25 mouse cellular contexts compared by ENCODE assay signal in genomic region chr8:114807676-114808426, GRCm38 (mm10).
DNase-seq lines count a peak whose midpoint lies in the region; ATAC-seq and TF ChIP-seq lines count a peak whose summit lies in the region.
"Had no signal": no experiment of that assay in that cellular context is flagged by ENCODE, and none has a peak within 500 bp of the region (broad histone marks: within the 10 kb centered on the region; RNA-seq: fewer than 3 reads in every experiment).

No protein-coding gene starts in this region.

- peak; percentile 74; the same call in 1 of the 2 replicates for ATAC-seq in hindbrain, embryonic 11.5 days (ENCODE audit: low FRiP score)
- ATAC-seq in hindbrain, embryonic 16.5 days, result no peak
- ATAC-seq: forebrain, embryonic 16.5 days; inflammation-experienced regulatory T-cells, adult 6 months had no signal

- H3K27me3 ChIP-seq in hindbrain, embryonic 11.5 days (ENCODE audit: control insufficient read depth, insufficient read depth, low read length), result no peaks in the 10 kb centered on the region
- H3K27me3 ChIP-seq in hindbrain, embryonic 16.5 days (replicated peaks; ENCODE audit: control insufficient read depth, insufficient read depth, low read length), result no peaks in the 10 kb centered on the region
- H3K27me3 ChIP-seq in testis, adult 2 months (ENCODE audit: control insufficient read depth, insufficient read depth, low read length), result no peaks in the 10 kb centered on the region
- H3K27me3 ChIP-seq: CH12.LX; embryonic facial prominence, embryonic 15.5 days; heart, embryonic 13.5 days; liver, embryonic 13.5 days had no signal

- peak; percentile 18 for DNase-seq in hindbrain, embryonic 11.5 days (ENCODE audit: low spot score)
- DNase-seq in testis, postnatal 10 days (ENCODE audit: low spot score), result no peak
- DNase-seq in mesoderm, embryonic 11.5 days (ENCODE audit: low read depth, low spot score), result peak; percentile 41
- no peak for DNase-seq in adrenal gland, postnatal 4 days (ENCODE audit: low spot score in 2 of 2)
- DNase-seq in ovary, postnatal 10 days (ENCODE audit: low spot score), result no peak
- DNase-seq: adrenal gland, postnatal 14 days; B cell, adult 2 months; cerebellum, adult 9-11 months; gastrocnemius, postnatal 14 days; heart, adult 18-20 months; heart, postnatal 14 days; kidney, adult 2 months; layer of hippocampus, adult 9-11 months; liver, embryonic 13.5 days; lung, adult 2 months; lung, postnatal 14 days had no signal

- no peak for TF ChIP-seq CTCF in testis, adult 2 months (IDR thresholded peaks at IDR 0.05; ENCODE audit: control insufficient read depth, insufficient read depth, insufficient replicate concordance, low read depth, low read length)

- H3K9ac ChIP-seq in hindbrain, embryonic 11.5 days (ENCODE audit: low read depth, low read length), result no peak overlapping the region
- H3K9ac ChIP-seq in hindbrain, embryonic 16.5 days (ENCODE audit: low read depth, low read length), result no peak overlapping the region
- H3K9ac ChIP-seq: embryonic facial prominence, embryonic 15.5 days; heart, embryonic 13.5 days; liver, embryonic 13.5 days had no signal

- WGBS in hindbrain, embryonic 11.5 days, result 63% methylated on average over 22 of the region's 22 CpGs
- WGBS in hindbrain, embryonic 16.5 days, result 54% methylated on average over 22 of the region's 22 CpGs

- no peak for TF ChIP-seq POLR2A in testis, adult 2 months (IDR thresholded peaks at IDR 0.05; ENCODE audit: control insufficient read depth, low read depth, low read length)

- H3K4me2 ChIP-seq in hindbrain, embryonic 11.5 days (replicated peaks; ENCODE audit: low read depth, low read length), result no peak overlapping the region
- H3K4me2 ChIP-seq in hindbrain, embryonic 16.5 days (ENCODE audit: low read length), result no peak overlapping the region
- H3K4me2 ChIP-seq: embryonic facial prominence, embryonic 15.5 days; heart, embryonic 13.5 days; liver, embryonic 13.5 days had no signal

- no peaks in the 10 kb centered on the region for H3K9me3 ChIP-seq in hindbrain, embryonic 11.5 days (ENCODE audit: control insufficient read depth, low read length)
- no peaks in the 10 kb centered on the region for H3K9me3 ChIP-seq in hindbrain, embryonic 16.5 days (ENCODE audit: control insufficient read depth, low read length)
- H3K9me3 ChIP-seq: embryonic facial prominence, embryonic 15.5 days; liver, embryonic 13.5 days had no signal

- H3K4me1 ChIP-seq in hindbrain, embryonic 11.5 days (replicated peaks; ENCODE audit: control insufficient read depth, insufficient read depth, low read length), result no peaks in the 10 kb centered on the region
- no peaks in the 10 kb centered on the region for H3K4me1 ChIP-seq in hindbrain, embryonic 16.5 days (ENCODE audit: control insufficient read depth, insufficient read depth, low read depth, low read length)
- no peaks in the 10 kb centered on the region for H3K4me1 ChIP-seq in testis, adult 2 months (ENCODE audit: control insufficient read depth, insufficient read depth, low read length)
- H3K4me1 ChIP-seq: embryonic facial prominence, embryonic 15.5 days; liver, embryonic 13.5 days had no signal

- H3K4me3 ChIP-seq in hindbrain, embryonic 11.5 days (ENCODE audit: low read depth, low read length), result no peak overlapping the region
- no peak overlapping the region for H3K4me3 ChIP-seq in hindbrain, embryonic 16.5 days (ENCODE audit: low read length)
- peak overlapping the region; percentile 44; the same call in 1 of the 2 replicates for H3K4me3 ChIP-seq in testis, adult 2 months (ENCODE audit: control insufficient read depth, low read depth, low read length)
- H3K4me3 ChIP-seq: embryonic facial prominence, embryonic 15.5 days; heart, embryonic 13.5 days; left cerebral cortex, adult 2 months; liver, embryonic 13.5 days had no signal

- H3K27ac ChIP-seq in hindbrain, embryonic 11.5 days (ENCODE audit: low read depth, low read length), result no peak overlapping the region
- no peak overlapping the region for H3K27ac ChIP-seq in hindbrain, embryonic 16.5 days (ENCODE audit: low read depth, low read length)
- H3K27ac ChIP-seq in testis, adult 2 months (ENCODE audit: control insufficient read depth, insufficient read depth, low read depth, low read length), result no peak overlapping the region
- H3K27ac ChIP-seq: embryonic facial prominence, embryonic 15.5 days; heart, embryonic 13.5 days; kidney, postnatal 0 days; left cerebral cortex, adult 2 months; liver, embryonic 13.5 days had no signal

- H3K36me3 ChIP-seq in hindbrain, embryonic 11.5 days (ENCODE audit: control insufficient read depth, insufficient read depth, low read length), result no peaks in the 10 kb centered on the region
- H3K36me3 ChIP-seq in hindbrain, embryonic 16.5 days (ENCODE audit: control insufficient read depth, insufficient read depth, low read length), result no peaks in the 10 kb centered on the region
- no peaks in the 10 kb centered on the region for H3K36me3 ChIP-seq in testis, adult 2 months (ENCODE audit: control insufficient read depth, insufficient read depth, low read length)
- H3K36me3 ChIP-seq: embryonic facial prominence, embryonic 15.5 days; heart, embryonic 13.5 days; liver, embryonic 13.5 days had no signal

Comparison
In these comparisons a context has a peak if more than half of its experiments do, and no peak if none do; other contexts are left out.
1. DNase-seq: peak in hindbrain, embryonic 11.5 days (single experiment) and mesoderm, embryonic 11.5 days (single experiment); none in testis, postnatal 10 days (single experiment), adrenal gland, postnatal 4 days (0 of 2) and ovary, postnatal 10 days (single experiment).